Mouse (Mus musculus) midbrain, embryonic 12.5 days (tissue): ENCODE data around the gene Brd1. TPM values are rescaled to one million over a fixed set of nuclear protein-coding genes. Genes with fewer than 3 reads are reported as not detected.
"Not testable (repeated sequence)": the region's sequence is repeated elsewhere in the genome, so short reads cannot be mapped to it uniquely, and the experiment has no call there.

ENCODE experiments used
- ATAC-seq: fragments of 200-750 bp; cut with Nextera tagmentation; 2 replicates; pipeline ENCODE4 v1.8.0; 2017; ENCODE audit warnings: low read depth, moderate TSS enrichment, moderate library complexity; ENCODE audit not compliant: low FRiP score
- H3K27ac ChIP-seq: fragments of 300-500 bp; sonication (generic); replicated peaks from 2 replicates; pipeline ENCODE4 v1.5.1; 2016; ENCODE audit warnings: mild to moderate bottlenecking
- H3K27me3 ChIP-seq: fragments of 300-500 bp; sonication (generic); 2 replicates; pipeline ENCODE4 v1.6.1; 2016; ENCODE audit warnings: mild to moderate bottlenecking
- H3K36me3 ChIP-seq: fragments of 300-500 bp; sonication (generic); 2 replicates; pipeline ENCODE4 v1.6.1; 2016
- H3K4me1 ChIP-seq: fragments of 300-500 bp; sonication (generic); 2 replicates; pipeline ENCODE4 v1.6.1; 2016
- H3K4me2 ChIP-seq: fragments of 300-500 bp; sonication (generic); replicated peaks from 2 replicates; pipeline ENCODE4 v1.6.1; 2016; ENCODE audit warnings: mild to moderate bottlenecking, moderate library complexity
- H3K4me3 ChIP-seq: fragments of 300-500 bp; sonication (generic); 2 replicates; pipeline ENCODE4 v1.5.1; 2016; ENCODE audit warnings: mild to moderate bottlenecking
- H3K9ac ChIP-seq: fragments of 300-500 bp; sonication (generic); replicated peaks from 2 replicates; pipeline ENCODE4 v1.6.1; 2016; ENCODE audit warnings: mild to moderate bottlenecking, moderate library complexity
- H3K9me3 ChIP-seq: fragments of 300-500 bp; sonication (generic); 2 replicates; pipeline ENCODE4 v1.6.1; 2016; ENCODE audit warnings: mild to moderate bottlenecking
- WGBS: fragments of 180-500 bp; shearing (Covaris S2); methylation state at CpG from one replicate; pipeline ENCODE4 v1.1.7; 2016; 5-methylcytosine and 5-hydroxymethylcytosine counted together
- polyA plus RNA-seq: library from polyadenylated mRNA; unstranded; fragments of >200 nt; fragmentation: Nextera tagmentation; extraction: Ambion mirVana; gene quantifications from 2 replicates; pipeline ENCODE4 v1.2.1, GENCODE M21; 2016

Gene Brd1
- polyA plus RNA-seq, 1 experiment from 2014 or later = 28.8 TPM

- H3K36me3 ChIP-seq = peaks cover 4% of the 10 kb centered on the region
- H3K9ac ChIP-seq = no peak overlapping the region
- no peak for ATAC-seq
- no peaks in the 10 kb centered on the region for H3K9me3 ChIP-seq
- no peak overlapping the region for H3K27ac ChIP-seq
- peaks cover 21% of the 10 kb centered on the region for H3K4me1 ChIP-seq
- 94% methylated on average over 10 of the region's 10 CpGs for WGBS
- H3K4me3 ChIP-seq = no peak overlapping the region
- no peaks in the 10 kb centered on the region for H3K27me3 ChIP-seq
- H3K4me2 ChIP-seq = no peak overlapping the region
Observed at GRCm38 (mm10) chr15:88750032-88750431, 16.0 kb upstream of the Brd1 start.

DNA sequence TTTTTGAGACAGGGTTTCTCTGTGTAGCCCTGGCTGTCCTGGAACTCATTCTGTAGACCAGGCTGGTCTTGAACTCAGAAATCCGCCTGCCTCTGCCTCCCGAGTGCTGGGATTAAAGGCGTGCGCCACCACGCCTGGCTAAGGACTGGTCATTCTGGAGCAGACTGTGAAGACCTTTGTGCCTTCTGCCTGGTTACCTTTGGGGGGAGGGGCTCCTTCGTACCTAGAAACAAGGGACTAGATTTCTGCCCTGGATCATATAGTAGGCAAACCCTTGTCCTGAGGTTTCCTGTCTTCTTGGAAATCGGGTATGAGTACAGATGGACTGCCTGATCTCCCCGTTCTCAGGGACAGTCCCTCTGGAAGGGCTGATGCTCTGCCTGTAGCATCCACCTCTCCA, 15.6 kb upstream of the Brd1 start:
- H3K27ac ChIP-seq, ATAC-seq, H3K27me3 ChIP-seq, H3K36me3 ChIP-seq, H3K4me2 ChIP-seq, H3K4me3 ChIP-seq, H3K9ac ChIP-seq, H3K9me3 ChIP-seq: not testable (repeated sequence)
- WGBS = 94% methylated on average over 8 of the region's 8 CpGs
- H3K4me1 ChIP-seq = peaks cover 21% of the 10 kb centered on the region

DNA sequence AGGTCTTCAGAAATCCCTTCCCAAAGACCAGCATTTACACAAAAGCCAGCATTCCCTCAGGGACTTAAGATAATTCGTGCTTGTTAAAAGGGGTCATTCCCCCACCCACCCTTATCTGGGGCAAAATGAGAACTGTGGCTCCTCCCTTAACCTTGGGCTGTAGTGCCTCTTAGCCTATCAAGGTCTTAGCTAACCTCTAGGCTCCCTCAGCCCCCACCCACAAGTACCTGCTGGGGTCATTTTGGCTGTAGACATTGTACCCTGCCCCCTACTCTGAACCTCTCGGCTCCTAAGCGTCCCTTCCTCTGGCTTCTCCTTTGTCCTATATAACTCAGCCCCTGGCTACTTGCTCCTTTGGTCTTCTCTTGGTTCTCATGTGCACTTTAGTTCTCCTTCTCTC, 11.9 kb upstream of the Brd1 start:
- ATAC-seq = no peak
- no peaks in the 10 kb centered on the region for H3K27me3 ChIP-seq
- no peak overlapping the region for H3K4me3 ChIP-seq
- H3K9ac ChIP-seq = no peak overlapping the region
- no peaks in the 10 kb centered on the region for H3K36me3 ChIP-seq
- H3K9me3 ChIP-seq = no peaks in the 10 kb centered on the region
- H3K27ac ChIP-seq = no peak overlapping the region
- WGBS = 51% methylated on average over 3 of the region's 3 CpGs
- no peak overlapping the region for H3K4me2 ChIP-seq
- H3K4me1 ChIP-seq = peaks cover 11% of the 10 kb centered on the region

DNA sequence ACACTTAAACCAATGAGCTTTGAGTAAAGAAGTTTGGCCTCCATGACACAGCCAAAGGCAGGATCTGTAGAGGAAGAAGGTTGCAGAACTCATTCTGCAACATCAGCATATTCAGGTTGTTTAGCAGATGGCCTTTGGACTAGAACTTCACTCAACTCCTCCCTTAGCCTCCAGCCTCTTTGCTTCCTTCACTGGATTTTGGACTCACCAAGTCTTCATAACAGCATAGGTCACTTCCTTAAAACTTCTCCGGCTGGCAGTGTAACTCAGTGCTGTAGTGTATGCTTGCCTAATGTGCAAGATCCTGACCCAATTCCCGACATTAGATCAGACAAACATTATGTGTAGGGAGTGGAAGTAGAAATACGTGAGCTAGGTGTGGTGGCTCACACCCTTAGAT, 11.3 kb upstream of the Brd1 start:
- H3K9ac ChIP-seq = no peak overlapping the region
- no peaks in the 10 kb centered on the region for H3K36me3 ChIP-seq
- H3K4me2 ChIP-seq = no peak overlapping the region
- no peak for ATAC-seq
- H3K27ac ChIP-seq = no peak overlapping the region
- WGBS = 89% methylated on average over 3 of the region's 3 CpGs
- no peaks in the 10 kb centered on the region for H3K9me3 ChIP-seq
- no peak overlapping the region for H3K4me3 ChIP-seq
- H3K27me3 ChIP-seq = no peaks in the 10 kb centered on the region
- peaks cover 5% of the 10 kb centered on the region for H3K4me1 ChIP-seq

- not testable (repeated sequence) for H3K9ac ChIP-seq, H3K4me1 ChIP-seq, ATAC-seq, H3K36me3 ChIP-seq, H3K9me3 ChIP-seq, H3K27ac ChIP-seq, H3K4me3 ChIP-seq, H3K27me3 ChIP-seq, H3K4me2 ChIP-seq
- 93% methylated on average over 5 of the region's 5 CpGs for WGBS
Observed at GRCm38 (mm10) chr15:88743371-88743770, 9.3 kb upstream of the Brd1 start.

- H3K27me3 ChIP-seq = no peaks in the 10 kb centered on the region
- H3K4me2 ChIP-seq = no peak overlapping the region
- no peak overlapping the region for H3K4me3 ChIP-seq
- H3K36me3 ChIP-seq = no peaks in the 10 kb centered on the region
- peaks cover 8% of the 10 kb centered on the region; the same call in 1 of the 2 replicates for H3K4me1 ChIP-seq
- H3K9me3 ChIP-seq = no peaks in the 10 kb centered on the region
- H3K27ac ChIP-seq = no peak overlapping the region
- no peak for ATAC-seq
- H3K9ac ChIP-seq = no peak overlapping the region
- WGBS = 56% methylated on average over 6 of the region's 6 CpGs
Observed at GRCm38 (mm10) chr15:88741366-88741765, 7.3 kb upstream of the Brd1 start.

GRCm38 (mm10) chr15:88738466-88738865, 4.4 kb upstream of the Brd1 start:
- H3K4me1 ChIP-seq = peaks cover 14% of the 10 kb centered on the region
- H3K27ac ChIP-seq = no peak overlapping the region
- no peak overlapping the region for H3K4me3 ChIP-seq
- no peak overlapping the region for H3K4me2 ChIP-seq
- no peak for ATAC-seq
- H3K27me3 ChIP-seq = no peaks in the 10 kb centered on the region
- H3K9me3 ChIP-seq = no peaks in the 10 kb centered on the region
- no peak overlapping the region for H3K9ac ChIP-seq
- 56% methylated on average over 2 of the region's 2 CpGs for WGBS
- no peaks in the 10 kb centered on the region for H3K36me3 ChIP-seq

DNA sequence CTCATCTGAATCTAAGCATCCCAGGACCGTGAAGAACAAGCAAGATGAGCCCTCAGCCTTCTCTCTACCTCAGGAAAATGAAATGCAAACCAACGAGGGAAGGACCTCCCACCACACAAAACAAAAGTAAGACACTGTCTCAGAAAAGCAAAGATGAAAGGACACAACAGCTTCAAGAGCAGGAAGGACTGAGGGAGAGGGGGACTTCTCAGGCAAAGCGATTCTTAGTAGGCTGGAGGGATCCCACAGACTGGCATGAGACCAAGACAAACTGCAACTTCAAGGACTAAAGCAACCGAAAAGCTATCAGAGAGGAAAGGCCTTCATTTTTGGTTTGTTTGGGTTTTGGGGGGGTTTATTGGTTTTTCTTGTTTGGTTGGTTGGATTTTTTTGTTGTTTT, 2.1 kb upstream of the Brd1 start:
- Histone ChIP-seq H3K27ac (no peak overlapping the region), H3K36me3 (no peaks in the 10 kb centered on the region), H3K4me1 (peaks cover 27% of the 10 kb centered on the region), H3K4me2 (no peak overlapping the region), H3K9me3 (no peaks in the 10 kb centered on the region), H3K4me3 (no peak overlapping the region), H3K9ac (no peak overlapping the region), H3K27me3 (no peaks in the 10 kb centered on the region)
- ATAC-seq = no peak
- WGBS = 78% methylated on average over 4 of the region's 4 CpGs

- Histone ChIP-seq H3K4me3 (peak overlapping the region; percentile 100), H3K27ac (peak overlapping the region; percentile 84), H3K36me3 (peaks cover 24% of the 10 kb centered on the region), H3K27me3 (no peaks in the 10 kb centered on the region), H3K9ac (peak overlapping the region; percentile 99), H3K4me2 (peak overlapping the region; percentile 98), H3K9me3 (no peaks in the 10 kb centered on the region), H3K4me1 (peaks cover 25% of the 10 kb centered on the region)
- peak; percentile 36; the same call in 1 of the 2 replicates for ATAC-seq
- WGBS = under 1% methylated on average over 82 of the region's 86 CpGs
Observed at GRCm38 (mm10) chr15:88733041-88733751, 837 bp downstream of the Brd1 start.

GRCm38 (mm10) chr15:88732405-88733020, 1.5 kb downstream of the Brd1 start:
- Histone ChIP-seq H3K4me1 (peaks cover 25% of the 10 kb centered on the region), H3K9ac (peak overlapping the region; percentile 99), H3K36me3 (peaks cover 28% of the 10 kb centered on the region), H3K4me3 (peak overlapping the region; percentile 100), H3K27ac (no peak overlapping the region; the same call in 1 of the 2 replicates), H3K27me3 (no peaks in the 10 kb centered on the region), H3K9me3 (no peaks in the 10 kb centered on the region), H3K4me2 (peak overlapping the region; percentile 98)
- WGBS = 32% methylated on average over 15 of the region's 15 CpGs
- no peak for ATAC-seq

DNA sequence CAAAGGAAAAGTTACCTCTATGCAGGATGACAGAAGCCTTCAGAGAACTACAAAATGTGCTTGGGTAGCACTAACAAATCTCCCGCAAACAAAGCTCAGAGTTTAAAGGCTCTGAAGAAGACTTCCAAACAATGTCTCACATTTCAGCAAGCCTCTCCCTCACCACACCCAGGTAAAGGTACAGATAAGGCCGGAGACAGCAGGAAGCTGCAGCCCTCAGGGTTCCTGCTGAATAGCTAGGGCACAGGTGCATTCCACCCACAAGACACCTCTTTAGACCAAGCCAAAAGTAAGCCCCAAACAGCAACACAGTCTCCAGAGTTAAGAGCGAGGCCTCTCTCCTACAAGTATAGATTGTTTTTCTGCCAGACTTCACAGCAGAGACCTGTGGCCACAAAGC, 3.3 kb downstream of the Brd1 start:
- Histone ChIP-seq H3K9ac (no peak overlapping the region), H3K9me3 (no peaks in the 10 kb centered on the region), H3K27me3 (no peaks in the 10 kb centered on the region), H3K4me3 (no peak overlapping the region), H3K4me2 (no peak overlapping the region), H3K4me1 (peaks cover 25% of the 10 kb centered on the region), H3K27ac (no peak overlapping the region), H3K36me3 (peaks cover 40% of the 10 kb centered on the region)
- ATAC-seq = no peak
- 86% methylated on average over 3 of the region's 3 CpGs for WGBS

- Histone ChIP-seq H3K9me3 (no peaks in the 10 kb centered on the region), H3K27me3 (no peaks in the 10 kb centered on the region), H3K4me2 (no peak overlapping the region), H3K4me3 (no peak overlapping the region), H3K4me1 (peaks cover 15% of the 10 kb centered on the region), H3K27ac (no peak overlapping the region), H3K9ac (no peak overlapping the region), H3K36me3 (peaks cover 74% of the 10 kb centered on the region)
- ATAC-seq = no peak
- WGBS = 88% methylated on average over 3 of the region's 3 CpGs
Observed at GRCm38 (mm10) chr15:88727204-88727603, 6.8 kb downstream of the Brd1 start.
